Mouse (Mus musculus) megakaryocyte, embryonic 14.5 days (primary cell): ENCODE results near the gene Rpl39.

Source experiments
- FLI1 ChIP-seq: IDR thresholded peaks from 2 replicates; pipeline ENCODE4 v1.6.1; 2012; ENCODE audit warnings: low read length, inconsistent platforms, mixed read lengths
- GATA1 ChIP-seq: IDR thresholded peaks from 3 replicates; pipeline ENCODE4 v1.6.1; 2012; ENCODE audit warnings: mixed read lengths, low read length, inconsistent platforms, borderline replicate concordance

DNA sequence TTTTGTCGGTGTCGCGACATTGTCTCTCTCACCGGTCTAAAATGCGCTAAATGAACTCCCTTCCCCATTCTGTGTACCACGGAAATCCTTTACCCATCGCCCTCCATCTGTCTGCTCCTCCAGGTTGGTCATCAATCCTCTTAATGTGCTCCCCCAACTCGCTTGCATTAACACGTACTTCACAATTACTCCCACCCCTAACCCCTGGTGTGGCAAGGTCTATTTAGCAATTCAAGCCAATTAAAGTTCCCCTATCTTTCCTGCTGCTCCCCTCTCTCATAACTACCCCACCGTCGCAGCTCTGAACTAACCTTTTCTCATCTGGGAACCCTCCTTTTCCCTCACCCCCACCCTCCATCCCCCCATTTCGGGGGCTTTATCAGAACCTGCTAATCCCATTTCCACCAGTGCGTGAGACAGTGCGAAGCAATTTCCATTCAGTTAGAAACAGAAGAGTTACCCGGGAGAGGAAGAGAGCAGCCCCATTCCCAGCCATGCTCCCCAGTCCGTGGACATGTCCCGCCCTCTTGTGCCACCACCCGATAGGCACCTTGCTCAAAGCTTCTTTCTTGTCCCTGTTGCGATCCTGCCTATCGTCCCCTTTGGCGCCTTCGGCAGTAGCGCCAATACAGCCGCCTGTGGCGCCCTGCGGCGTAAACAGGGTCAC, 24.5 kb upstream of the Rpl39 start:
- TF ChIP-seq GATA1 = no peak
- TF ChIP-seq FLI1 = no peak
